Mouse (Mus musculus): ENCODE data around the gene Slit3.

Slit3 gene

DNA sequence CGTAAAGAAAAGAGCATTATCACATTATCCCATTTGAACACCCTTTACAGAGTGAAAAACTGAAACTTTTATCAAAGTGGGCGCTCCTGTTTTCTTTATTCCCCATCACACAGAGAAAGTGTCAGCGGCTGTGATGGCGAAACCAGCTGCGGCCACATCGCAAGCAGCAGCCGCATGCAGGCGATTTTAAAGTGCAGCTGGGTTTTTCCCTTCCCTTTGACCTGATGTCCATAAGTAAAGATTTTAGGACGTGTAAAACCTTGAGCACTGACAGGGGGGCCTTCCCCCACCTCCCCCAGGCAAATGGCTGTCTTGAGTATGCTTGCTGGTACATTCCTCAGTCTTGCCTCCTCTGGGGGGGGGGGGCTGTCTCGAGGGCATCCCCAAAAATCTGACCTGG lies 266.8 kb downstream of the Slit3 start:
- in situ Hi-C loops (cut with MboI, MseI): no loop called here

GRCm38 (mm10) chr11:35388471-35388870 lies 267.4 kb downstream of the Slit3 start:
- in situ Hi-C loops (cut with MboI, MseI): no loop called here

GRCm38 (mm10) chr11:35389341-35389740 lies 268.3 kb downstream of the Slit3 start:
- in situ Hi-C loops (cut with MboI, MseI): no loop called here

GRCm38 (mm10) chr11:35389780-35390435 lies 268.9 kb downstream of the Slit3 start:
- in situ Hi-C loops (cut with MboI, MseI): no loop called here

GRCm38 (mm10) chr11:35393815-35394214 lies 272.8 kb downstream of the Slit3 start:
- in situ Hi-C loops (cut with MboI, MseI): no loop called here

- in situ Hi-C loops (cut with MboI, MseI): no loop called here
Observed at GRCm38 (mm10) chr11:35395376-35395775, 274.4 kb downstream of the Slit3 start.

GRCm38 (mm10) chr11:35398353-35398752 lies 277.3 kb downstream of the Slit3 start:
- in situ Hi-C loops (cut with MboI, MseI): no loop called here

GRCm38 (mm10) chr11:35403516-35403915 lies 282.5 kb downstream of the Slit3 start:
- in situ Hi-C loops (cut with MboI, MseI): no loop called here

- in situ Hi-C loops (cut with MboI, MseI): loop anchor here in 1 of 2 experiments (5.0 kb wide), 1 partner anchor 559 kb away; no protein-coding TSS in a partner anchor
Observed at GRCm38 (mm10) chr11:35406045-35406444, 285.0 kb downstream of the Slit3 start.

GRCm38 (mm10) chr11:35406522-35406921 lies 285.5 kb downstream of the Slit3 start:
- in situ Hi-C loops (cut with MboI, MseI): loop anchor here in 1 of 2 experiments (5.0 kb wide), 1 partner anchor 559 kb away; no protein-coding TSS in a partner anchor

GRCm38 (mm10) chr11:35407341-35408154 lies 286.5 kb downstream of the Slit3 start:
- in situ Hi-C loops (cut with MboI, MseI): loop anchor here in 1 of 2 experiments (5.0 kb wide), 1 partner anchor 560 kb away; no protein-coding TSS in a partner anchor

- in situ Hi-C loops (cut with MboI, MseI): loop anchor here in 1 of 2 experiments (10.0 kb wide), 1 partner anchor 286 kb away; the partner anchor contains the start of gene Slit3
Observed at GRCm38 (mm10) chr11:35410431-35410830, 289.4 kb downstream of the Slit3 start.

DNA sequence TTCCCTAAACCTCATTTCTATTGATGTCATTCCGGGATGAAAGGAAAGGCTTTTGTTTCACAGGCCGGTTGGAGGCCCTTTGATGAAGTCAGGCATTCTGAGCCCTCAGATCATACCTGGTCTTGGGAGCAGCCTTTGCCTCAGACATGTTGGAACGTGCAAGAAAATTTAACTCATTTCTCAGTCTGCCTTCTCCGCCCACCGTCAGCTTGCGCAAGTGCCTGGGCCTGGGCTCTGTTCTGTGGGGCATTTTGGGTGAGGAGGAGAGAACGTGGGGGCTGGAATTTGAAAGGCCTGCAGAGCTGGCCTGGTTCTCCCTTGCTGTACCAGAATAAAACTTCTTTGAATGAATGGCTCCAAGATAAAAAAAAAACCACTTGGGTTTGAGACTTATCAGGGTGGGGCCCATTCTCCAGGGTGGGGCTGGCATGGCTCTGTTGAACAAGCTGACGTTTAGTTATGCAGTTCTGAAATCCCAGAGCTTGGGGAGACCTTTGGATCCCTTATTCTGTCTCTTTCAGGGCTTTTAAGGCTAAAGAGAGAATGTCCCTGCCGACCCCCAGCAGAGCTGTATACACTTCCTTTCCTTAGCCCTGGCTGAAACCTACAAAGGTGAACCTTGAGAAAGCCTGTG lies 294.9 kb downstream of the Slit3 start:
- in situ Hi-C loops (cut with MboI, MseI): loop anchor here in 1 of 2 experiments (10.0 kb wide), 1 partner anchor 291 kb away; the partner anchor contains the start of gene Slit3

GRCm38 (mm10) chr11:35416402-35417093 lies 295.5 kb downstream of the Slit3 start:
- in situ Hi-C loops (cut with MboI, MseI): loop anchor here in 1 of 2 experiments (10.0 kb wide), 1 partner anchor 292 kb away; the partner anchor contains the start of gene Slit3

- in situ Hi-C loops (cut with MboI, MseI): loop anchor here in 1 of 2 experiments (10.0 kb wide), 1 partner anchor 293 kb away; the partner anchor contains the start of gene Slit3
Observed at GRCm38 (mm10) chr11:35417911-35418552, 297.0 kb downstream of the Slit3 start.

GRCm38 (mm10) chr11:35419013-35419412 lies 298.0 kb downstream of the Slit3 start:
- in situ Hi-C loops (cut with MboI, MseI): loop anchor here in 1 of 2 experiments (10.0 kb wide), 1 partner anchor 294 kb away; the partner anchor contains the start of gene Slit3

- in situ Hi-C loops (cut with MboI, MseI): no loop called here
Observed at GRCm38 (mm10) chr11:35421728-35422127, 300.7 kb downstream of the Slit3 start.

DNA sequence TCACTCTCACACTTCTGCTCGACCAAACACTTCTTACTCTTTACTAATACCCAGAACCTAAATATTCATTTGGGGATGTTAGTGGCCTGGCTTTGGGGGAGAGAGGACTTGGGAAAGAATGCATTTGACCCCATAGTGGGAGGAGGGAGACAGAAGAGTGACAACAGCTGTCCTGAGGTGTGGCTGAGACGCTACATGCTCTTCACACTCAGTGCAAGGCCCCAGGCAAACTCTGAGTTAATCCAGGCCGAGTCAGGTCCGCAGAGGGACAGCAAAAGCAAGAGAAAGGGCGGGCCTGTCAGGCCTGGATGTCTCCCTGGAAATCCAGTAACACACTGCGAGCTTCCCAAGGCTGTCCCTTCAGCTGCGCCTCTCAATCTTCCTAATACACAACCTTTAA lies 307.0 kb downstream of the Slit3 start:
- in situ Hi-C loops (cut with MboI, MseI): no loop called here

DNA sequence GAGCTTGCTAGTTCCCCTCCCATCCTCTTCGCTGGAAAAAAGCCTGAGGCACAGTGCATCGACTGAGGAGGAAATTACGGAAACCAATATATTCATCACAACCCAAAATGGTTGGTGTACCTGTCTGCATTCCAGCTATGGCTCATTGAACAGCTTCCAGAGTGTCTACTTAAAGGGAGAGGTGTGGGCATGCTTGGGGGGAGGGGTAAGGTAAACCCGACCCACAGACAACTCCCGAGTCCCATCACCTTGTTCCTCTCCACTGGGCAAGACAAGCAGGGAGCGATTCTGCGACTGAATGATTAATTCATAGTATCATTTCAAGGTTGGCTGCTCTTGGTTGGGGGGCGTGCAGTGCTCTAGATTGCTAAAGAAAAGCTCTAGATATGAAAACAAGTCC lies 310.1 kb downstream of the Slit3 start:
- in situ Hi-C loops (cut with MboI, MseI): no loop called here

DNA sequence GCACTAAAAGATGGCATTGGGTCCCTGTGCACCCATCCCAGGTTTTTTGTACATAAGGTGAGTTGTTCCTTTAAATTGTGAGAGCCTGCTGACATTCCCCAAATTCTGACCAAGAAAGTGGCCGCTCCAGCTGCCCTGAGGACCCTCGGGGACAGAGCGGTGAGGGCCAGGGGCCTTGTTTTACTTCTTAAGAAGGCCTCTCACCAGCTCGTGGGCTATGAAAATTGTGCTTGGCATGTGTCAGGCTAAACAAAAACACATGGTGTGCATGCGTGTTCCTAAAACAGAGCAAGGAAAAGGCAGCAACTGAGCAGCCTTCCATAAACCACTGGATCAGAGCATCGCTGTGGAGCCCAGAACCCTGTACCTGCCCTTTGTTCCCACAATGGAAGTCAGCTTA lies 316.5 kb downstream of the Slit3 start:
- in situ Hi-C loops (cut with MboI, MseI): no loop called here
